Mouse (Mus musculus) CH12.LX (cell line): ENCODE data around the gene Cacna1c.

Experiments
- CTCF ChIP-seq, 2 experiments: IDR thresholded peaks in 1 of 2; conservative IDR thresholded peaks in 1 of 2; 2 replicates each; pipeline ENCODE4 v1.5.1; 2011 to 2012; ENCODE audit warnings: low read depth in 2 of 2, low read length in 2 of 2, improper control_type of control experiment in 1 of 2, inconsistent platforms in 1 of 2, mild to moderate bottlenecking in 1 of 2, moderate library complexity in 1 of 2
- POLR2A ChIP-seq: IDR thresholded peaks from 2 replicates; pipeline ENCODE4 v1.6.1; 2011; ENCODE audit warnings: low read depth, mild to moderate bottlenecking, improper control_type of control experiment, low read length
- POLR2AphosphoS2 ChIP-seq: IDR thresholded peaks from 2 replicates; pipeline ENCODE4 v1.6.1; 2011; ENCODE audit warnings: low read depth, low read length, improper control_type of control experiment
- TBP ChIP-seq: conservative IDR thresholded peaks from 2 replicates; pipeline ENCODE4 v1.6.1; 2011; ENCODE audit warnings: low read depth, low read length, improper control_type of control experiment

- TF ChIP-seq POLR2A: no peak
- no peak for TF ChIP-seq POLR2AphosphoS2
- TF ChIP-seq TBP: no peak
- TF ChIP-seq CTCF (conservative IDR thresholded peaks at IDR 0.05 in 1 of 2, IDR thresholded peaks at IDR 0.05 in 1 of 2; ENCODE audit: low read depth in 2 of 2, low read length in 2 of 2): no peak
Observed at GRCm38 (mm10) chr6:118791921-118792368, 404.3 kb downstream of the Cacna1c start.
